Mouse (Mus musculus) midbrain, postnatal 0 days (tissue): ENCODE data around the gene Cct7. TPM values are rescaled to one million over a fixed set of nuclear protein-coding genes. Genes with fewer than 3 reads are reported as not detected.

Experiments used
- ATAC-seq: fragments of 200-750 bp; cut with Nextera tagmentation; 2 replicates; pipeline ENCODE4 v1.8.0; 2017; ENCODE audit warnings: moderate number of reproducible peaks, mild to moderate bottlenecking, moderate TSS enrichment, moderate library complexity; ENCODE audit not compliant: low FRiP score
- DNase-seq: peaks from one replicate; pipeline ENCODE4 v3.0.0-alpha.2; 2015; ENCODE audit warnings: low spot score
- H3K27ac ChIP-seq: fragments of 300-500 bp; sonication (generic); 2 replicates; pipeline ENCODE4 v1.5.1; 2014; ENCODE audit warnings: low read depth, mild to moderate bottlenecking, low read length, mixed read lengths
- H3K27me3 ChIP-seq: fragments of 300-500 bp; sonication (generic); 2 replicates; pipeline ENCODE4 v1.6.1; 2014; ENCODE audit warnings: low read length, control low read depth, mixed read lengths; ENCODE audit not compliant: insufficient read depth
- H3K36me3 ChIP-seq: fragments of 300-500 bp; sonication (generic); 2 replicates; pipeline ENCODE4 v1.6.1; 2014; ENCODE audit warnings: low read length, control low read depth, mixed read lengths; ENCODE audit not compliant: insufficient read depth
- H3K4me1 ChIP-seq: fragments of 300-500 bp; sonication (generic); 2 replicates; pipeline ENCODE4 v1.6.1; 2014; ENCODE audit warnings: mild to moderate bottlenecking, control low read depth, antibody characterized with exemption, low read length, mixed read lengths; ENCODE audit not compliant: insufficient read depth
- H3K4me2 ChIP-seq: fragments of 300-500 bp; sonication (generic); 2 replicates; pipeline ENCODE4 v1.6.1; 2014; ENCODE audit warnings: low read depth, mild to moderate bottlenecking, low read length, mixed read lengths; ENCODE audit not compliant: poor library complexity, severe bottlenecking
- H3K4me3 ChIP-seq: fragments of 300-500 bp; sonication (generic); 2 replicates; pipeline ENCODE4 v1.5.1; 2014; ENCODE audit warnings: low read depth, mild to moderate bottlenecking, low read length, moderate library complexity
- H3K9ac ChIP-seq: fragments of 300-500 bp; sonication (generic); replicated peaks from 2 replicates; pipeline ENCODE4 v1.6.1; 2014; ENCODE audit warnings: mild to moderate bottlenecking, low read length, moderate library complexity, mixed read lengths; ENCODE audit not compliant: poor library complexity, severe bottlenecking
- H3K9me3 ChIP-seq: fragments of 300-500 bp; sonication (generic); 2 replicates; pipeline ENCODE4 v1.6.1; 2016; ENCODE audit warnings: low read length, control low read depth
- CTCF ChIP-seq: IDR thresholded peaks from 2 replicates; pipeline ENCODE4 v1.5.1; 2016; ENCODE audit warnings: antibody characterized with exemption, mild to moderate bottlenecking
- WGBS: fragments of 180-500 bp; shearing (Covaris S2); extraction: QIAGEN DNeasy Blood & Tissue Kit; methylation state at CpG from one replicate; pipeline ENCODE4 v1.1.7; 2014; 5-methylcytosine and 5-hydroxymethylcytosine counted together
- polyA plus RNA-seq: library from polyadenylated mRNA; unstranded; fragments of >200 nt; fragmentation: Nextera tagmentation; extraction: Ambion mirVana; gene quantifications from 2 replicates; pipeline ENCODE4 v1.2.1, GENCODE M21; 2015
- total RNA-seq: library from RNA; depleted of rRNA; stranded (reverse); fragments of >200 nt; gene quantifications from 2 replicates; pipeline ENCODE4 v1.2.3, GENCODE M21; 2014; rRNA removed

Cct7 gene
- 176 and 203 TPM in 2 replicates for total RNA-seq
- polyA plus RNA-seq, result 502 and 505 TPM in 2 replicates

DNA sequence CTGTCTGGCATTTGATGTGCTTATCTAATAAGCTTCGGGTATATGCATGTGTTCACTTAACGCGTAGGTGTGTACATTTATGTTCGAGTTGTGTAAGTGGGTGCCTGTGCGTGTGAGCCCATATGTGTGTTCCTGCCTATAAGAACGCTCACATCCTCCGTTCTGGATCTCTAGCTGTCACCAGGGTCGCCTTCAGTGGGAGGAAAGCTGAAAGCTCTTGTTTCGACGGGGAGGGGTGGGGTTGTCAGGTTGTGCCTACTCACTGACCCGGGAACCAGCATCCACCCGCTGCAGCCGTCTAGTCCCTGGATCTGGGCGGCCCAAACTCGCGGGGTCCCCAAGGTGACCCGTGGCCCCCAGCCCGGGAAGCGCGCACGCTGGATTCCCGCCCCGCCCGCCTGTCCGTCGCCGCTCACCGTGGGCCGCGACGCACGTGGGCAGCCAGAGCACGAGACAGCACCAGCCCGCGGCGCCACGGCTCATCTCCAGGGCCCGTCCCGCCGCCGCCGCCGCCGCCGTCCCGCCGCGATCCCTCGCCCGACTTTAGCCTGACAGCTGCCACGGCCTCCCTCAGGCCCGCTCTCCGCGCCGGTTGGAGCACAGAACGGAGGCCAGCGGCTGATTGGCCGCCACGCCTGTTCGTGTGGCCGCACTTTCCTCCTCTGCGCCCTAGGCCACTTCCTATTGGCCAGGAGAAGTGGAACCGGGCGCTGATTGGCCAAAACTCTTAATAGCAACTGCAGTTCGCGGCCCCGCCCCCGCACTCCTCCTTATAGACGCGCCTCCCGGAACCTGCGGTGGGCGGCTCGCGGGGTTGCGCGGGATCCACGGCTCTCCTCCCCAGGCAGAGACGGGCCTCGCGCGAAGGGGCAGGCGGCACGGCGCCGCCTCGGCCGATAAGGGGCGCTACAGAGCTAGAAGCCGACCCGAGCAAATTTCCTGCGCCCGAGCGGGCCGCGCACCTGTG, at the start of gene Cct7:
Cct7 (plus strand) TSS at position 818 of the 967 bp plus-strand sequence.
- Histone ChIP-seq H3K27ac (peak within 1 kb of the TSS; percentile 95), H3K4me2 (peak within 1 kb of the TSS; percentile 85), H3K36me3 (peaks cover 7% of the 10 kb centered on the region), H3K4me3 (peak within 1 kb of the TSS; percentile 85), H3K27me3 (no peaks in the 10 kb centered on the region), H3K4me1 (peaks cover 9% of the 10 kb centered on the region), H3K9me3 (no peaks in the 10 kb centered on the region), H3K9ac (peak within 1 kb of the TSS; percentile 91)
- DNase-seq, result peak; percentile 100
- ATAC-seq, result peak; percentile 93
- WGBS, result 3% methylated on average over 88 of the region's 96 CpGs
- TF ChIP-seq CTCF, result peak; percentile 73

DNA sequence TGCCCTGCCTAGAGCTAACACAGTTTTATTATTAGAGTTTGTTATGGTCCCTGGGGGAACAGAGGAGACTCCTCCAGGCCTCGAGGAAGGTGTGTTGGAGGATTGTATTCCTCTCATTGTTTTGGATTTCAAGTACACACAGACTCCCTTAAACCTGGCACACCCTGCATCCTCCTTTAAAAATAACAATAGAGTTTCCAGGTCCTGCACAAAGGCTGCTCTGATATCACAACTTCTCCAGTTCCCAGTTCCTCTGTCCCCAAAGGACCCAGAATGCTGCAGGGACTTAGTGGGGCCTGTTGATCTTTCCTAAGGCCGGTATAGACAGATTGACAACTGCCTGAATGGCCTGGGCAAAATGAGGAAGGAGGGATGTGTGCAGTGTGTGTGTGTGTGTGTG, 48.7 kb upstream of the Cct7 start:
- no peak overlapping the region for H3K4me3 ChIP-seq
- H3K4me1 ChIP-seq, result no peaks in the 10 kb centered on the region
- DNase-seq (no peak), ATAC-seq (no peak)
- no peak overlapping the region for H3K4me2 ChIP-seq
- H3K9ac ChIP-seq, result no peak overlapping the region
- 25% methylated on average over 2 of the region's 2 CpGs for WGBS
- H3K9me3 ChIP-seq, result no peaks in the 10 kb centered on the region
- peaks cover 3% of the 10 kb centered on the region for H3K27me3 ChIP-seq
- no peak overlapping the region for H3K27ac ChIP-seq
- no peaks in the 10 kb centered on the region for H3K36me3 ChIP-seq
- no peak for TF ChIP-seq CTCF

DNA sequence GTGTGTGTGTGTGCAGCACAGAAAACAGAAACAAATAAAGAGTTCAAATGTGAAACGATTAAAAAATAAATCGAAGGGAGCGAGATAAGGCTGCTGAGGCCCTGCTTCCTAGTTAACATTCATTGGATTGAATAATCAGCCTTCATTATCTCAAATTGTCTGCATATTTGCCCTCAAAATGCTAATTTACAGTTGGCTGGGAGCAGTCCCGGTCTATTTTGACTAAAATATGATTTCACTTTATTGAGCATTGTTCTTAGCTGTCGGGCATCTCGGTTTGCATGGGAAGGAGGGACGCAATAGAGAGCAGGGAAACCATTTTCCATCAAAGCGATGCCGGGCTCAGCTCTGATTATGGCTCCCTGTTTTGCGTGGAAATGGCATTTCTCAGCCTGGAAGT, 48.3 kb upstream of the Cct7 start:
- DNase-seq (no peak), ATAC-seq (no peak)
- no peak for TF ChIP-seq CTCF
- Histone ChIP-seq H3K4me2 (no peak overlapping the region), H3K4me1 (no peaks in the 10 kb centered on the region), H3K9me3 (no peaks in the 10 kb centered on the region), H3K4me3 (no peak overlapping the region), H3K36me3 (no peaks in the 10 kb centered on the region), H3K27ac (no peak overlapping the region; the same call in 1 of the 2 replicates), H3K9ac (no peak overlapping the region), H3K27me3 (peaks cover 7% of the 10 kb centered on the region)
- WGBS, result 51% methylated on average over 10 of the region's 10 CpGs

DNA sequence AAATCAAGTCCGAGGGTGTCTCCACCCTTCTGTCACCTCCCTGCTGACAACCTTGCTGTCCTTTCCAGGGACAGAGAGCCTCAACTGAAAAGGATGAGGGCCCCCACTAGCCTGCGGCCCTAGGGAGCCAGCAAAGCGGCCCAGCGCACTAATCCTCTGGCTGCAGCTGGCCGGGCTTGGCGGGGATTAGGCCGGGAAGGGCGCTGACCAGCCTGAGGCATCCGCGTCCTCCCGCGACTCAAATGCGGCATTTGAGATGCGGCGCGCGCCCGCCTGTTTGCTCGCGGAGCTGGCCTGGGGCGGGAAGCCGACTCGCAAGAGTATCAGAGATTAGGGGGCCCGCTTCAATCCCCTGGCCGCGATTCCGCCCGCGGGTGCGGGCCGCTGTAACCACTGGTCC, 42.3 kb upstream of the Cct7 start:
- Histone ChIP-seq H3K27ac (no peak overlapping the region), H3K4me3 (peak overlapping the region; percentile 31), H3K9me3 (no peaks in the 10 kb centered on the region), H3K27me3 (peaks cover 25% of the 10 kb centered on the region), H3K4me1 (peaks cover 6% of the 10 kb centered on the region; the same call in 1 of the 2 replicates), H3K9ac (peak overlapping the region; percentile 54; the same call in 1 of the 2 replicates), H3K36me3 (no peaks in the 10 kb centered on the region), H3K4me2 (peak overlapping the region; percentile 55)
- no peak for TF ChIP-seq CTCF
- DNase-seq (peak; percentile 24), ATAC-seq (no peak)
- 3% methylated on average over 31 of the region's 31 CpGs for WGBS

DNA sequence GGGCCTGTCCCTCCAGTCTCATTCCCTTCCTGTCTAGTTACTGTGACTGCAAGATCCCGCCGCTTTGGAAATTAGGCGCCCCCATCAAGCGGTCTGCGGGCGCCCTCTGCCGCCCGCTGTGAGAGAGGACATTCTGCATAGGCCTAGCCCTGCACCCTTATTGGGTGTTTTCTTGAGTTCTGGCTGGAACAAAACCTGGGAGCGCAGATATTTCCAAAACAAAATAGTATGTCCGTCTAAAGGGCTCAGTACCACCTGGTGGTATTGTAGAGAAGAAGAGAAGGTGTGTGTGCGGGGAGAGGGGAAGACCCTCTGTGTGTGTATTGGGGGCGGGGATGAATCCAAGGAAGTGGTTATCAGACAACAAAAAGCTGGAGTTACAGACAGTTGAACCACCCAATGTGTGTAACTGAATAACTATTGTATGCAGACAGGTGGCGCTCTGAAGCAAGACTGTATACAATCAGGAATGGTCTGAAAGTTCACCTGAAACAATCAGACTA, 40.5 kb upstream of the Cct7 start:
- Histone ChIP-seq H3K9me3 (no peaks in the 10 kb centered on the region), H3K27me3 (peaks cover 25% of the 10 kb centered on the region), H3K36me3 (no peaks in the 10 kb centered on the region), H3K4me3 (no peak overlapping the region), H3K9ac (no peak overlapping the region), H3K27ac (no peak overlapping the region), H3K4me2 (no peak overlapping the region), H3K4me1 (peaks cover 6% of the 10 kb centered on the region; the same call in 1 of the 2 replicates)
- TF ChIP-seq CTCF, result peak; percentile 83
- ATAC-seq (peak; percentile 82; the same call in 1 of the 2 replicates), DNase-seq (peak; percentile 88)
- 12% methylated on average over 13 of the region's 13 CpGs for whole genome bisulfite sequencing

DNA sequence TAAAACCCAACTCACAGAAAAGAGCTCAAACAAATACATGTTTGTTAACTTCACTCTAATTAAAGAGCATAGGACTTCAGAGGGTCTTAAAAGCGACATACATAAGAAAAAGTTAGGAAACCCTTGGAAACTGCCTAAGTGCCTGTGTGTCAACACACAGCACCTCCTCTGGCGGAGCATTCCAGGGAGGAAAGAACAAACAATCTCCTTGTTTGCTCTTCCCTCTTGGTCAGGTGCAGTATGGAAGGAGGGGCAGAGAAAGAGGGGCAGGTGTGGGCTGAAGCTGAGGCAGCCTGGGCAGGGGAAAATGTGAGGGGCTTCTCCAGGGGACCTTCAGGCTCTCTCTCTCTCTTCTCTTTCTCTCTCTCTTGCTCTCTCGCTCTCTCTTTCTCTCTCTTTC, 35.5 kb upstream of the Cct7 start:
- 59% methylated on average over 3 of the region's 3 CpGs for WGBS
- Histone ChIP-seq H3K4me1 (no peaks in the 10 kb centered on the region), H3K9ac (no peak overlapping the region), H3K27ac (no peak overlapping the region), H3K36me3 (no peaks in the 10 kb centered on the region), H3K4me3 (no peak overlapping the region), H3K27me3 (no peaks in the 10 kb centered on the region), H3K4me2 (no peak overlapping the region), H3K9me3 (no peaks in the 10 kb centered on the region)
- no peak for TF ChIP-seq CTCF
- ATAC-seq, result no peak
- no peak for DNase-seq
